Mouse (Mus musculus) heart, embryonic 16.5 days (tissue): Measurements from ENCODE around the gene Gzmf. TPM values are rescaled to one million over a fixed set of nuclear protein-coding genes. Genes with fewer than 3 reads are reported as not detected.
"Not testable (repeated sequence)": the region's sequence is repeated elsewhere in the genome, so short reads cannot be mapped to it uniquely, and the experiment has no call there.

ENCODE experiments used
- ATAC-seq: fragments of 200-750 bp; cut with Nextera tagmentation; replicated peaks from 2 replicates; pipeline ENCODE4 v1.8.0; 2017; ENCODE audit warnings: moderate number of reproducible peaks; ENCODE audit not compliant: insufficient read depth, low FRiP score; ENCODE audit errors: extremely low read depth
- H3K27ac ChIP-seq: fragments of 300-500 bp; sonication (generic); 2 replicates; pipeline ENCODE4 v1.5.1; 2014; ENCODE audit warnings: mild to moderate bottlenecking, low read length, control low read depth, moderate library complexity
- H3K27me3 ChIP-seq: fragments of 300-500 bp; sonication (generic); 2 replicates; pipeline ENCODE4 v1.6.1; 2014; ENCODE audit warnings: low read length, mixed read lengths; ENCODE audit not compliant: control insufficient read depth, insufficient read depth
- H3K36me3 ChIP-seq: fragments of 300-500 bp; sonication (generic); 2 replicates; pipeline ENCODE4 v1.6.1; 2014; ENCODE audit not compliant: control insufficient read depth, insufficient read depth
- H3K4me1 ChIP-seq: fragments of 300-500 bp; sonication (generic); 2 replicates; pipeline ENCODE4 v1.6.1; 2014; ENCODE audit warnings: low read length, mixed read lengths; ENCODE audit not compliant: control insufficient read depth, insufficient read depth
- H3K4me2 ChIP-seq: fragments of 300-500 bp; sonication (generic); 2 replicates; pipeline ENCODE4 v1.6.1; 2014; ENCODE audit warnings: low read depth, mild to moderate bottlenecking, control low read depth, low read length
- H3K4me3 ChIP-seq: fragments of 300-500 bp; sonication (generic); 2 replicates; pipeline ENCODE4 v1.5.1; 2014; ENCODE audit warnings: mild to moderate bottlenecking, control low read depth, low read length
- H3K9ac ChIP-seq: fragments of 300-500 bp; sonication (generic); 2 replicates; pipeline ENCODE4 v1.6.1; 2014; ENCODE audit warnings: low read length, control low read depth
- H3K9me3 ChIP-seq: fragments of 300-500 bp; sonication (generic); replicated peaks from 2 replicates; pipeline ENCODE4 v1.6.1; 2016; ENCODE audit warnings: low read length; ENCODE audit not compliant: control insufficient read depth
- WGBS: fragments of 180-500 bp; shearing (Covaris S2); extraction: QIAGEN DNeasy Blood & Tissue Kit; methylation state at CpG from one replicate; pipeline ENCODE4 v1.1.7; 2014; 5-methylcytosine and 5-hydroxymethylcytosine counted together
- polyA plus RNA-seq: library from polyadenylated mRNA; unstranded; fragments of >200 nt; fragmentation: Nextera tagmentation; extraction: Ambion mirVana; gene quantifications from 2 replicates; pipeline ENCODE4 v1.2.1, GENCODE M21; 2015

Gene Gzmf
- polyA plus RNA-seq, 1 experiment from 2014 or later, result not detected

DNA sequence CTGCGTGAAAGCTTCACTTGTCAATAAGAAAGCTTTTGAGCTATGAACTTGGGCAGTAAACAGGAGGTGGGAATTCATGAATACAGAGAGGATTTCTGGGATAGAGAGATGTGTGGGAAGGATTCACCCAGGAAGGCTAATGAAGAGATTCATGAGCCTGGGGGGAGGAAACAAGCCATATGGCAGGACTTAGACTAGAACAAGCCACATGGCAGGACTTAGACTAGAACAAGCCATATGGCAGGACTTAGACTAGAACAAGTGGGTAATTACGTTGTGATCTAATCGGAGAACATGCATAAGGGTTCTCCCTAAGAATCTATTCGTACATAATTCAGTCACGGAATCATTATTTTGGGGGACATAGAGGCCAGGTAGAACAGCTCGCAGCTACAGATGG, 37.8 kb downstream of the Gzmf start:
- H3K36me3 ChIP-seq, result no peaks in the 10 kb centered on the region
- no peaks in the 10 kb centered on the region for H3K4me1 ChIP-seq
- H3K4me2 ChIP-seq, result no peak overlapping the region
- no peak overlapping the region for H3K4me3 ChIP-seq
- WGBS, result 88% methylated on average over 6 of the region's 6 CpGs
- H3K9ac ChIP-seq, result no peak overlapping the region
- no peaks in the 10 kb centered on the region for H3K27me3 ChIP-seq
- ATAC-seq, result no peak
- H3K27ac ChIP-seq, result no peak overlapping the region
- H3K9me3 ChIP-seq, result no peaks in the 10 kb centered on the region

DNA sequence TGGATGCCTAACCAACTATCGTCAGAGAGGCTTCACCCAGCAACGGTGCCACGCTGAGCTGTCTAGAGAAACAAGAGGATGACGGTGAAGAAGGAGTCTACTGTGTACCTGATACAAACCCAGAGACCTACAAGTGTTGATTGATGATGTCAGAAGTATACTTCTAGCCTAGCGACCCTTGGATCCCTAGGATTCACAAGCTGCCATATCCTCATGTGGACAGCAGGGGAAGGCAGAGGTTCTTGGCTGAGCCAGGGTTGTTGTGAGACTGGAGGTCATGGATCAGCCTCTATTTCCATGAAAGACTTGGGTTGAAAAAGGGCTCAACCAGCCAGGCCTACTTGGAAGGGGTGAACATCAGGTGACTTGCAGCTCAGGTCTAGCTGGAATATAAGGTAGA, 38.5 kb downstream of the Gzmf start:
- Histone ChIP-seq H3K4me1 (no peaks in the 10 kb centered on the region), H3K27ac (no peak overlapping the region), H3K4me2 (no peak overlapping the region), H3K36me3 (no peaks in the 10 kb centered on the region), H3K4me3 (no peak overlapping the region), H3K9ac (no peak overlapping the region), H3K9me3 (no peaks in the 10 kb centered on the region), H3K27me3 (no peaks in the 10 kb centered on the region)
- WGBS, result 79% methylated on average over 5 of the region's 5 CpGs
- ATAC-seq, result no peak

DNA sequence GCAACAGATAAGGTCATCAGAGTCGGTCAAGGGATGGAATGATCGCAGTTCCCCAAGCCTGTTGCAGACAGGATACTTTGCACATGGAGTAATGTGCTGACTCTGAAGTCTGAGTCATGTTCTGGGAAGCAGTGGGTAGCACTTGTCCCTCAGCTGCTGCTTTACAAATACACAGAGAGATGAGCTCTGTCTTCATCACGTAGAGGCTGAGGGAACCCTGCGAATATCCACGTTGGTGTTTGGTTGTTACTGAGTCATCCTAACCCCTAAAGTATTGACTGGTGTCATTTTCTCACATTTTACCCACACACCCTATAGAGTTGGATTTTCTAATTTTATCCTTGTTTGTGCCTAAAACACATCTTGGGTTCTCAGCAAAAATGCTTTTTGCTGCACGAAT, 43.2 kb downstream of the Gzmf start:
- Histone ChIP-seq H3K27me3 (no peaks in the 10 kb centered on the region), H3K36me3 (no peaks in the 10 kb centered on the region)
- 70% methylated on average over 6 of the region's 6 CpGs for WGBS

DNA sequence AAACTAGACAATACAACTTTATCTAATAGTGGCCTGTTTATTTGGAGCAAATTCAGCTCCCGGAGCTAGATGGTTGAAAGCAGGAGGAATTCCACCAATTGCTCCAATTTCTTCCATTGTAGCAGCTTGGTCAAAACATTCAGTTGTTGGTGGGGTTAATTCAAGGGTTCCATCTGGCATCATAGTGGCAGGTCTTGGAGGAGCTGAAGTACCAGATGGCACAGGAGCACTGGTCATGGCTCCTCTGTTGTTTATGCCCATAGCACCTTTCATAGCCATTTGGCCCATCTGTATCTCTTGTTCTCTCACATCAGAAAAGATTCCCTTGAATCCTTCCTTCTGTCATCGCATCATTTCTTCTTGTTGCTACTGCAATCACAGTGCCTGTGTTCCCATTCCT, 49.1 kb downstream of the Gzmf start:
- no peaks in the 10 kb centered on the region for H3K4me1 ChIP-seq
- no peaks in the 10 kb centered on the region for H3K9me3 ChIP-seq
- no peak overlapping the region for H3K9ac ChIP-seq
- H3K4me2 ChIP-seq, result no peak overlapping the region
- ATAC-seq, result no peak
- no peaks in the 10 kb centered on the region for H3K36me3 ChIP-seq
- 78% methylated on average over 2 of the region's 2 CpGs for WGBS
- no peak overlapping the region for H3K27ac ChIP-seq
- H3K27me3 ChIP-seq, result no peaks in the 10 kb centered on the region
- H3K4me3 ChIP-seq, result no peak overlapping the region

More for the DNA sequence above, 43.2 kb downstream of the Gzmf start:
- H3K27ac ChIP-seq, result no peak overlapping the region
- no peak for ATAC-seq
- no peak overlapping the region for H3K4me3 ChIP-seq
- no peaks in the 10 kb centered on the region for H3K4me1 ChIP-seq
- no peak overlapping the region for H3K4me2 ChIP-seq
- no peaks in the 10 kb centered on the region for H3K9me3 ChIP-seq
- no peak overlapping the region for H3K9ac ChIP-seq

- H3K9ac ChIP-seq, H3K36me3 ChIP-seq, ATAC-seq, H3K9me3 ChIP-seq, H3K4me3 ChIP-seq, H3K4me1 ChIP-seq, H3K27me3 ChIP-seq, H3K27ac ChIP-seq, H3K4me2 ChIP-seq: not testable (repeated sequence)
- 67% methylated on average over 2 of the region's 2 CpGs for WGBS
These were observed 51.7 kb downstream of the Gzmf start, which contains the start of gene Gzmg for GRCm38 (mm10) chr14:56159479-56159878. TSS of gene Gzmg (minus strand) at chr14:56159579.

GRCm38 (mm10) chr14:56155340-56155739, 55.9 kb downstream of the Gzmf start:
- 67% methylated on average over 2 of the region's 2 CpGs for WGBS
- Histone ChIP-seq H3K36me3 (no peaks in the 10 kb centered on the region), H3K4me3 (no peak overlapping the region), H3K4me2 (no peak overlapping the region), H3K9ac (no peak overlapping the region), H3K9me3 (no peaks in the 10 kb centered on the region), H3K4me1 (no peaks in the 10 kb centered on the region), H3K27ac (no peak overlapping the region), H3K27me3 (no peaks in the 10 kb centered on the region)
- no peak for ATAC-seq

Other genes starting within 250 kb of the Gzmf start
- gene Mcpt1, start 193.4 kb downstream of the Gzmf start, polyA plus RNA-seq, result not detected in 2 replicates
- not detected in 2 replicates for gene Mcpt9, start 180.9 kb downstream of the Gzmf start, polyA plus RNA-seq
- gene Mcpt2, start 169.4 kb downstream of the Gzmf start, polyA plus RNA-seq, result not detected in 2 replicates
- 0.54 and 0.55 TPM in 2 replicates for gene Mcpt4, start 149.1 kb downstream of the Gzmf start, polyA plus RNA-seq
- gene Mcpt8, start 126.1 kb downstream of the Gzmf start, polyA plus RNA-seq, result 0.16 and 0.41 TPM in 2 replicates
- 0.20 and 0.51 TPM in 2 replicates for gene Ctsg, start 108.8 kb downstream of the Gzmf start, polyA plus RNA-seq
- gene Gzme, start 90.8 kb downstream of the Gzmf start, polyA plus RNA-seq, result not detected in 2 replicates
- not detected in 2 replicates for gene Gzmd, start 78.8 kb downstream of the Gzmf start, polyA plus RNA-seq
- gene Gzmg, start 51.8 kb downstream of the Gzmf start, polyA plus RNA-seq, result not detected in 2 replicates
- not detected in 2 replicates for gene Gzmn, start 36.8 kb downstream of the Gzmf start, polyA plus RNA-seq
- gene Gzmc, start 23.2 kb upstream of the Gzmf start, polyA plus RNA-seq, result 0.17 and 0.43 TPM in 2 replicates
- gene Gzmb, start 50.8 kb upstream of the Gzmf start, polyA plus RNA-seq, result 0.57 and 1.2 TPM in 2 replicates
- 0.11 and 0.19 TPM in 2 replicates for gene Atp12a, start 153.7 kb upstream of the Gzmf start, polyA plus RNA-seq
- gene Rnf17, start 191.2 kb upstream of the Gzmf start, polyA plus RNA-seq, result 1.1 and 1.8 TPM in 2 replicates